Mouse (Mus musculus) adrenal gland, postnatal 36 days (tissue): ENCODE data around the gene Clhc1. TPM values are rescaled to one million over a fixed set of nuclear protein-coding genes. Genes with fewer than 3 reads are reported as not detected.

Experiments used
- total RNA-seq, 2 experiments: library from RNA; stranded (reverse); gene quantifications; 2 replicates each; pipeline ENCODE4 v1.2.3; 2021

Gene Clhc1
- total RNA-seq, 2 experiments from 2014 or later = 0.46 to 0.50 TPM

Other genes with a start within 250 kb of the Clhc1 start
- gene Ccdc88a, start 174.3 kb upstream of the Clhc1 start, total RNA-seq = 10 to 100 TPM; 13.9 to 19.3 TPM
- gene Prorsd1, start 32.9 kb upstream of the Clhc1 start, total RNA-seq = 10 to 100 TPM; 22.8 to 27.4 TPM
- gene Mtif2, start 21.5 kb upstream of the Clhc1 start, total RNA-seq = 10 to 100 TPM; 40.2 to 42.0 TPM
- 100 to 1,000 TPM; 847 to 932 TPM for gene Rps27a, start 159 bp downstream of the Clhc1 start, total RNA-seq
- gene Rtn4, start 145.0 kb downstream of the Clhc1 start, total RNA-seq = 100 to 1,000 TPM; 312 to 517 TPM